Mouse (Mus musculus): Measurements from ENCODE around the gene Igfbp7. TPM values are rescaled to one million over a fixed set of nuclear protein-coding genes. Genes with fewer than 3 reads are reported as not detected.

Gene Igfbp7
- polyA plus RNA-seq, 1 experiment from 2014 or later = 80.4 TPM

DNA sequence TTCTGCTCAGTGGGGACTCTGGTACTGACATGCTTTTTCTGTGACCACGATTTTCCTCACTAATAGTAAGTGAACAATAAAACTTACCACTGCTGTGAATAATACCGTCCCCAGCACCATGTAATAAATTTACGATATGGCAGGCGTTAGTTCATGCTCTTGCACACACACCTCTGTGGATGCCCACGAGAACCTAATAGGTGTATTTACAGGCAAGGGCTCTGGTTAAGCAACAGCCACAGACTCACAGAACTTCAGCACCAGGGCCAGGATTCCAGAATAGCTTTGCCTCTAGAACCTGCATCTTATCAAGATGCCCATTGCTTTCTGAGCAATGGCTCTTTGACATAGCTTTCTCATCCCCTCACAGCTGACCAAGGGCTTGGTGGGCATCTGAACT is 22.6 kb downstream of the Igfbp7 start:
- Histone ChIP-seq H3K36me3 (replicated peaks; ENCODE audit: control insufficient read depth, insufficient read depth) (no peaks in the 10 kb centered on the region), H3K9ac (no peak overlapping the region), H3K4me3 (replicated peaks; ENCODE audit: low read length) (no peak overlapping the region), H3K27me3 (ENCODE audit: control insufficient read depth, insufficient read depth, low read length) (no peaks in the 10 kb centered on the region), H3K9me3 (ENCODE audit: control insufficient read depth, low read length) (no peaks in the 10 kb centered on the region), H3K4me2 (replicated peaks) (no peak overlapping the region), H3K4me1 (replicated peaks; ENCODE audit: control insufficient read depth, insufficient read depth, low read length) (no peaks in the 10 kb centered on the region), H3K27ac (no peak overlapping the region)
- DNase-seq (ENCODE audit: low spot score) (no peak), ATAC-seq (ENCODE audit: low FRiP score) (no peak)
- 80% methylated on average over 5 of the region's 5 CpGs for WGBS

DNA sequence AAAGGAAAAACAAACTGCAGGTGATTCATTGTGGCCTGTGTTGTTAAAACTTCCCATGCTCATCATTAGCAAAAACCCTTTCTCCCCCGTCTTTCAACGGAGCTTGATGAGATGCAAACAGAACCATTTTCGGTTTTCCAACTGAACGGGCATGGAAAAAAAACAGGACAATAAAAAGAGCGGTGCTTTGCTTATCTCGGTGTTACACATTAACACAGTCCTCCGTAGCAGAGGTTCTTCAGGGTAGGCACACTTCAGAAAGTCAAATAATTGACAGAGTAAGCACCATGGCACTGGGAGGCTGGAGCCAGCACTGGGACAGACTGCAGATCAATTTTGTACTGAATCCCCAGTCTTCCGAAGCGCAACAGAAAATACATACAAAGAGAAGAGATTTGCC is 23.1 kb downstream of the Igfbp7 start:
- Histone ChIP-seq H3K27ac (no peak overlapping the region), H3K9ac (no peak overlapping the region), H3K4me3 (replicated peaks; ENCODE audit: low read length) (no peak overlapping the region), H3K4me2 (replicated peaks) (no peak overlapping the region), H3K27me3 (ENCODE audit: control insufficient read depth, insufficient read depth, low read length) (no peaks in the 10 kb centered on the region), H3K4me1 (replicated peaks; ENCODE audit: control insufficient read depth, insufficient read depth, low read length) (no peaks in the 10 kb centered on the region), H3K9me3 (ENCODE audit: control insufficient read depth, low read length) (no peaks in the 10 kb centered on the region), H3K36me3 (replicated peaks; ENCODE audit: control insufficient read depth, insufficient read depth) (no peaks in the 10 kb centered on the region)
- ATAC-seq (ENCODE audit: low FRiP score) (no peak), DNase-seq (ENCODE audit: low spot score) (no peak)
- 58% methylated on average over 9 of the region's 9 CpGs for WGBS

DNA sequence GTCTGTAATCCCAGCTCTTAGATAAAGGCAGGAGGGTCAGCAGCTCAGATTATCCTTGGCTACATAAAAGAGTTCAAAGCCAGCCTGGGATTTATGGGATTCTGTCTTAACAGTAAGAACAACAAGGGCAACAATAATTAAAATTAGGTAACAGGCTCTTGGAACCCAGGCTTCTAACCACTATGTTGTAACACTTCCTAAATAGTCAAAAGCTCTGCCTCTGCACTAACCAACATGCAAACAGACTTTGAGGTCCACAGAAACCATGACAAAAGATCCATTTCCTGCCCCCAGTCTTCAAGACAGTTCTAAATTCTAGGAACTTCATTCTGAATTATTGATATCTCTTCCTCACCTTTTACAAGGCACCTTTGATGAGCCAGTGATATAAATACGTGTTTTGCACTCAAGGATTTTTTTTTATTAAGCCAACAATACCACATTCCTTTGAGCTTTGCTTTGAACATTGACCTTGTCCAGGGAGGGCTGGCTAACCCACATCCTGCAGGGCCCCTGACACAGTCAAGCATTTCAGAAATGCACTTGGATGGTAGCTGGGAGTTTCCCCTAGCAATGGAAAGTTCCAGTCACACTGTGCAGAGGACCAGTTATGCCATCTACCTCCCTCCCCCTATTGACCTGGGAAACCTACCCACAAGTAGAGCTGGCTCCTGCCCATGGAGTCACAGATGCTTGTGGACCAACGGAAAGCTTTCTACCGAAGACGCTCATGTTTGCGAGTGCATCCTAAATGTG is 23.9 kb downstream of the Igfbp7 start:
- Histone ChIP-seq H3K4me1 (replicated peaks; ENCODE audit: control insufficient read depth, insufficient read depth, low read length) (no peaks in the 10 kb centered on the region), H3K9ac (no peak overlapping the region), H3K27ac (no peak overlapping the region), H3K36me3 (replicated peaks; ENCODE audit: control insufficient read depth, insufficient read depth) (no peaks in the 10 kb centered on the region), H3K27me3 (ENCODE audit: control insufficient read depth, insufficient read depth, low read length) (no peaks in the 10 kb centered on the region), H3K4me3 (replicated peaks; ENCODE audit: low read length) (no peak overlapping the region), H3K9me3 (ENCODE audit: control insufficient read depth, low read length) (no peaks in the 10 kb centered on the region), H3K4me2 (replicated peaks) (no peak overlapping the region)
- 88% methylated on average over 5 of the region's 5 CpGs for WGBS
- DNase-seq (ENCODE audit: low spot score) = no peak
- no peak for ATAC-seq (ENCODE audit: low FRiP score)

DNA sequence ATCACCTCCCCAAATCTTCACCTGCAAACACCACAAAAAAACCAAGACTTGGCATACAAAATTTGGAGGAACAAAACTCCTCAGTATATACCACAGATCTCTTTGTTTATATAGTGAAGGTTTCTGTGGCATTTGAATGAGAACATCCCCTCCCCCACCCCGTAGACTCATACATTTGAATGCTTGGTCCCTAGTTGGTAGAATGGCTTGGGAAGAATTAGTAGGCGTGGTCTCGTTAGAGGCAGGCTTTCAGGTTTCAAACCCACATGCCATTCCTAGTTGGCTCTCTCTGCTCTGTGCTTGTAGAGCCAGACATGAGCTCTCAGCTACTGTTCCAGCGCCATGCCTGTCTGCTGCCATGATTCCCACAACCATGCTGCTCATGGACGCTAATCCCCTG is 26.2 kb downstream of the Igfbp7 start:
- no peak overlapping the region for H3K27ac ChIP-seq
- H3K27me3 ChIP-seq (ENCODE audit: control insufficient read depth, insufficient read depth, low read length) = no peaks in the 10 kb centered on the region
- no peaks in the 10 kb centered on the region for H3K9me3 ChIP-seq (ENCODE audit: control insufficient read depth, low read length)
- no peak for ATAC-seq (ENCODE audit: low FRiP score)
- DNase-seq (ENCODE audit: low spot score) = no peak
- no peak overlapping the region for H3K4me3 ChIP-seq (replicated peaks; ENCODE audit: low read length)
- H3K4me1 ChIP-seq (replicated peaks; ENCODE audit: control insufficient read depth, insufficient read depth, low read length) = no peaks in the 10 kb centered on the region
- 85% methylated on average over 5 of the region's 5 CpGs for WGBS
- H3K36me3 ChIP-seq (replicated peaks; ENCODE audit: control insufficient read depth, insufficient read depth) = no peaks in the 10 kb centered on the region
- no peak overlapping the region for H3K9ac ChIP-seq
- H3K4me2 ChIP-seq (replicated peaks) = no peak overlapping the region

DNA sequence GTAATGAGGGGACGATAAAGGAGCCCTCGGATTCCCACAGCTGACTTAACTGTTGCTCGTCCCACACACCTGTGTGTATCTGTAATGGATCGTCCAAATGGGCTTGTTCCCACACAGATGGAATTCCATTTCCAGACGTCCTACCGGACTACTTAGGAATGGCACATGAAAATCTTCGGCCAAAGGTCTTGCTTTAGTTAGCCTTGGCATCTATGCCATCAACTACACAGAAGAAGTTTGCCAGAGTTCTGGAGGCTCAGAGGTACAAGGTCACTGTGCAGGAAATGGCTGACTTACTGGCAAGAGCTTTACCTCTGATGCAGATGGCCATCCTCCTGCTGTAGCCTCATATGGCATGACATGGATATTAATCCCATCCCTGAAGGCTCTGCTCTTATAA is 26.6 kb downstream of the Igfbp7 start:
- Histone ChIP-seq H3K27me3 (ENCODE audit: control insufficient read depth, insufficient read depth, low read length) (no peaks in the 10 kb centered on the region), H3K4me2 (replicated peaks) (no peak overlapping the region), H3K4me1 (replicated peaks; ENCODE audit: control insufficient read depth, insufficient read depth, low read length) (no peaks in the 10 kb centered on the region), H3K4me3 (replicated peaks; ENCODE audit: low read length) (no peak overlapping the region), H3K27ac (no peak overlapping the region), H3K36me3 (replicated peaks; ENCODE audit: control insufficient read depth, insufficient read depth) (no peaks in the 10 kb centered on the region), H3K9me3 (ENCODE audit: control insufficient read depth, low read length) (no peaks in the 10 kb centered on the region), H3K9ac (no peak overlapping the region)
- DNase-seq (ENCODE audit: low spot score) = no peak
- WGBS = 84% methylated on average over 7 of the region's 7 CpGs
- no peak for ATAC-seq (ENCODE audit: low FRiP score)

DNA sequence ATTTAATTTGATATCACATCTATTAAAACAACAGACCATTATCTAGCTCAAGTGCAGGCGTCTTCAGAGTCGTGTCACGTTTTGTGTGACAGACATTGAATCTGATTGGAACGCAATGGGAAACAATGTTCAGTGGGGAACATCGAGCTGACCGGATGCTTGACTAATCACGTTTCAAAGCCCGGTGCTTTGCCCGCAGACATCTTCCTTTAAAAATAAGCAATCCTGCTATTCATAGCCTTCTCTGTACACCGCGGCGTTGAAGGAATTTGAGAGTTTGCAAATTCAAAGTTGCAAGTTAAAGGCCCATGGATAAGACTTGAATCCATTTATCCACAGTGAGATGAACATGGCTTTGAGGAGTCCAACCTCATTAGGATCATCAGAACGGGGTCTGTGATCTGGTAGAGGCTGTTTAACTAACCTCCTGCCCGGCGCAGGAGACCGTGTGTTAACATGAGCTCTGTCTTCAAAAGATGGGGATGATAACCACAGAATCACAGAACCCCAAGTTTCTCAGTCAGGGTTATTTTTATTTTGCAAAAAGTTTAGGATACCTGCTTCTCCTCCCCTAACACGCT is 27.4 kb downstream of the Igfbp7 start:
- Histone ChIP-seq H3K4me1 (replicated peaks; ENCODE audit: control insufficient read depth, insufficient read depth, low read length) (no peaks in the 10 kb centered on the region), H3K36me3 (replicated peaks; ENCODE audit: control insufficient read depth, insufficient read depth) (no peaks in the 10 kb centered on the region), H3K9ac (no peak overlapping the region), H3K4me3 (replicated peaks; ENCODE audit: low read length) (no peak overlapping the region), H3K27me3 (ENCODE audit: control insufficient read depth, insufficient read depth, low read length) (no peaks in the 10 kb centered on the region), H3K9me3 (ENCODE audit: control insufficient read depth, low read length) (no peaks in the 10 kb centered on the region), H3K27ac (no peak overlapping the region), H3K4me2 (replicated peaks) (no peak overlapping the region)
- ATAC-seq (ENCODE audit: low FRiP score) = no peak
- DNase-seq (ENCODE audit: low spot score) = no peak
- WGBS = 67% methylated on average over 17 of the region's 17 CpGs

DNA sequence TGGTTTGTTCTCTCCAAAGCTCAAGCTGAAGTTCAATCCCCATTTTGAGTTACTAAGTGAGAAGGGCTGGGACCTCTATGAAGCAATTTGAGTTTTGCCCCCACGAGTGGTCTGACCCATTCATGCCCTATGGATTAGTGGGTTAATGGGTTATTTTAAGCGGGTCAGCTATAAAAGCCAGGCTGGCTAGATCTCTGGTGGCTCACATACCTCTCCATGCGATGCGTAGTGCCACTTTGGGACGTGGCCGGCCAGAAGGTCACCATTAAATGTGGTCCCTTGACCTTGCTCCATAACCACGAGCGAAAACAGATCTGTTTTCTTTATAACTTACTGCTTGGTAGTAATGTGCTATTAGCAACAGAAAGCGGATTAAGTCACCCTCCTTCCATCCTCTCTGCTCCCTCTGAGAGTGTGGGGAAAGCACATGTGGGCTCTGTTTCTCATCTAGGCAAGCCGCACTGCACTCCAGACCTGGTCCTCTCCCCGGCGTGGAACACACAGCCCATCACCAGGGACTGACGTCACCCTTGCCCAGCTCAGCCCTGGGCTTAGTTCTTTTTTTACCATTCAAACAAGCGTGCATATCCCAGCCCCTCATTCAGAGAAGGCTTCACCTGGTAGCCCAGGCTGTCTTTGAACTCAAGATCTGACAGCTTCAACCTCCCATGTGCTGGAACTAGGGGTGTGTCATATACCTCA is 28.3 kb downstream of the Igfbp7 start:
- H3K4me2 ChIP-seq (replicated peaks) = no peak overlapping the region
- no peaks in the 10 kb centered on the region for H3K9me3 ChIP-seq (ENCODE audit: control insufficient read depth, low read length)
- WGBS = 86% methylated on average over 14 of the region's 14 CpGs
- no peak for DNase-seq (ENCODE audit: low spot score)
- no peak for ATAC-seq (ENCODE audit: low FRiP score)
- no peak overlapping the region for H3K4me3 ChIP-seq (replicated peaks; ENCODE audit: low read length)
- no peaks in the 10 kb centered on the region for H3K27me3 ChIP-seq (ENCODE audit: control insufficient read depth, insufficient read depth, low read length)
- H3K4me1 ChIP-seq (replicated peaks; ENCODE audit: control insufficient read depth, insufficient read depth, low read length) = no peaks in the 10 kb centered on the region
- no peaks in the 10 kb centered on the region for H3K36me3 ChIP-seq (replicated peaks; ENCODE audit: control insufficient read depth, insufficient read depth)
- no peak overlapping the region for H3K27ac ChIP-seq
- H3K9ac ChIP-seq = no peak overlapping the region

DNA sequence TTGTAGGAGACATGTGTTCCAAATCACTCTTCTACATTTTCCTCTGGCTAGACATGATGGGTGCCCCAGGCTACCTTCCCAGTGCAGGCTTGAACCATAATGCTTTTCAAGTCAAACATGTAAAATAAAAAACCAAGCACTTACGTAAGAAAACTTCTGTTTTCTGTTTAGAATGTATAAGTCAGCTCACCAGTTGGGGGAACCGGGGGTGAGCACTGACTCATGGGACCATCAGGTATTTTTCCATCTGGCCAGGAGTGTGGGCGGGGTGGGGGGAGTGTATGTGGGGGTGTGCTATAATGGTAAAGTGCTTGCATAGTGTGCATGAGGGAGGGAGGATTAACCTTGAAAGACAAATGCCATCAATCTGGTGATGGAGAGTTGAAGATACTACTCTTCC is 29.8 kb downstream of the Igfbp7 start:
- Histone ChIP-seq H3K9me3 (ENCODE audit: control insufficient read depth, low read length) (no peaks in the 10 kb centered on the region), H3K4me2 (replicated peaks) (no peak overlapping the region), H3K9ac (no peak overlapping the region), H3K4me1 (replicated peaks; ENCODE audit: control insufficient read depth, insufficient read depth, low read length) (no peaks in the 10 kb centered on the region), H3K27me3 (ENCODE audit: control insufficient read depth, insufficient read depth, low read length) (no peaks in the 10 kb centered on the region), H3K27ac (no peak overlapping the region), H3K4me3 (replicated peaks; ENCODE audit: low read length) (no peak overlapping the region), H3K36me3 (replicated peaks; ENCODE audit: control insufficient read depth, insufficient read depth) (no peaks in the 10 kb centered on the region)
- ATAC-seq (ENCODE audit: low FRiP score) (no peak), DNase-seq (ENCODE audit: low spot score) (no peak)
- 92% methylated on average over 3 of the region's 3 CpGs for WGBS

DNA sequence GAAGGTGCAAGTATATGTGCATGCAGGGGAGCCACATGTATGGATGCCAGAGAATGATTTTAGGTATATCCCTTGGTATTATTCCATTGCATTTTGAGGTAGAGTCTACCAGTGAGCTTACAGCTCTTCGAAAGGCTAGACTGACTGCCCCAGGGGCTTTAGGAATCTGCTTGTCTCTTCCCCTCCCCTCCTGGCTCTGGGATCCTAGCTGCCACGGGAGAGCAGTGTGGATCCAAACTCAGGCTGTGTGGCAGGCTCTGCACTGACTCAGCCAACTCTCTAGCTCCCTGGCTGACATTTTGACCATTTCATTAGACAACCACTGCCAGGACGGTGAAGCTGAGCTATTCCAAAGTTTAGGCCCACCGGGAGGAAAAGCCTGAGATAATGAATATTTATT is 32.3 kb downstream of the Igfbp7 start:
- H3K9me3 ChIP-seq (ENCODE audit: control insufficient read depth, low read length) = no peaks in the 10 kb centered on the region
- H3K27me3 ChIP-seq (ENCODE audit: control insufficient read depth, insufficient read depth, low read length) = no peaks in the 10 kb centered on the region
- ATAC-seq (ENCODE audit: low FRiP score) = no peak
- DNase-seq (ENCODE audit: low spot score) = no peak
- no peaks in the 10 kb centered on the region for H3K36me3 ChIP-seq (replicated peaks; ENCODE audit: control insufficient read depth, insufficient read depth)
- no peak overlapping the region for H3K9ac ChIP-seq
- H3K4me2 ChIP-seq (replicated peaks) = no peak overlapping the region
- no peaks in the 10 kb centered on the region for H3K4me1 ChIP-seq (replicated peaks; ENCODE audit: control insufficient read depth, insufficient read depth, low read length)
- H3K27ac ChIP-seq = no peak overlapping the region
- 72% methylated on average over 4 of the region's 4 CpGs for WGBS
- no peak overlapping the region for H3K4me3 ChIP-seq (replicated peaks; ENCODE audit: low read length)

Data from hindbrain, embryonic 14.5 days (tissue).